Mouse (Mus musculus): ENCODE data around the gene Myo1e.
"Not testable (repeated sequence)": the region's sequence is repeated elsewhere in the genome, so short reads cannot be mapped to it uniquely, and the experiment has no call there.

The Myo1e gene

DNA sequence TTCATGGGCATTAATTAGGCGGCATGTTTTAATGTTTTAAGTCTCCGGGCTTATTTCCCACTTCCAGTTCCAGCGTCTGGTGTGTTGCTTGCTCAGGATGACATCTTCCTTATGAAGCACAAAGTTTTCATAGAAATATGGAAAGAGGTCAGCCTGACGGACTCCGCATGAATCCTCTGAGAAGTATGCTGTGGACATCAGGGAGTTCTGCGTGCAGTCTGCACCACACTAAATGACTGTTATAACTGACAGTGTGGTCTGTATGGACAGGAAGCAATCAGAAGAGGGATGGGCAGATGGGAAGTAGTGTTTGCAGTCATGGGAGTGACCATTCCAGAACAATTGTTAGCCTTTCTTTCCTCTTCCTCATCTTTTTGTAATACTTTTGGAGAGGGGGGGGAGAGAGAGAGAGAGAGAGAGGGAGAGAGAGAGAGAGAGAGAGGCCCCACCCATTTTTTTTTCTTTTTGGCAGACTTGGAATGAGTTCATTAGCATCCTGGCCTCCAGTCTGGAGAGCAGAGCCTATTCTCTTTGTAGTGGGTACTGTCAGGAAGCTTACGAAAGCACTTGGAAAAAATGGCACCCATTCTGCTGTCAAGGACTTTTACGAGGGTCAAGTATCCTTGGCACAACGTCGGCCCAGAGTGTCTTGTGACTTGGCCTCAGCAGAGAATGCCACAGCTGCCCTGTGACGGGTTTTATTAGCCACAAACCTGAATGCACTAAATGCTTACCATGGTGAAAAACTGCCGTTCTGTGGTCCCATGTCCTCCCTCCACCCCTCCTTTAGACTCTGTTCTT is 42.9 kb downstream of the Myo1e start:
- no peak for DNase-seq (ENCODE audit: low spot score)

DNA sequence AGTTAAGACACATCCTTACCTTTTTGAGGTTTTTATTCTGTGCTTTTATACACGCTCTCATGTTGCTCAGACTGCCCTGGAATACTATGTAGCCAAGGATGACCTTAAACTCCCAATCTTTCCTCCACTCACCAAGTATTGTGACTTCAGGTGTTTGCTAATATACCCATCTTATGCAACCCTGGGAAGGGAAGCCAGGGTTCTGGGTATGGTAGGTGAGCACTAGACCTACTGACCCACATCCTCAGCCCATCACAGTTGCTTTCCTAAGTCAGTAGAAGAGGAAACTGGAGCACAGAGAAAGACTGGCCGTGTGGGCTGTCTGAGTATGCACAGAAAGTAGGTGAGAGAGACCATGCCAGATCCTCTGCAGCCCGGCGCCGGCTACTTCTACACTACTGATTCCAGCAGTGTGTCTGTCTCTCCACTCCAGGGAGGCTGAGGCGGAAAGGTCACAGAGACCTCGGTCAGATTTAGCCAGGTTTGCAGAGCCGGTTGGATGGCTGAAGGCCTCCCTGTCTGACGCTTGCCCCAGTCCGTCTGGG is 44.4 kb downstream of the Myo1e start:
- no peak for DNase-seq (ENCODE audit: low spot score)

DNA sequence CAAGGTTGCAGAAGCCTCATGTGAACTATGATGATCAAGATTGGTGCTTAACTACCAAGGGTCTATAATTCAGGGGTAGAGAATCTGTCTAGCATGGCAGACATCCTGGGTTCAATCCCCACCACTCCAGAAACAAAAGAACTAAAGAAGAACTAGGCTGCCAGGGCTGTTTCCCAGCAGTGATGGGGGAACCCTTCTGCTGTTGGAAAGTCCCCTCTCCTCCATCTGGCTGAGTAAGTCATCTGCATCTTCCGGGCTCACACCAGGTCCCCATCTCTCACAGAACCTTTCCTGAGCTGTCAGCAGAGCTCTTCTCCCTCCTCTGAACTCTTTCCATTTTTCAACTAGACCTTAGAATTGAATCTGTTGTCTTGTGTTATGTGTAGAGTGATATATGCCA is 45.9 kb downstream of the Myo1e start:
- DNase-seq (ENCODE audit: low spot score) = no peak

DNA sequence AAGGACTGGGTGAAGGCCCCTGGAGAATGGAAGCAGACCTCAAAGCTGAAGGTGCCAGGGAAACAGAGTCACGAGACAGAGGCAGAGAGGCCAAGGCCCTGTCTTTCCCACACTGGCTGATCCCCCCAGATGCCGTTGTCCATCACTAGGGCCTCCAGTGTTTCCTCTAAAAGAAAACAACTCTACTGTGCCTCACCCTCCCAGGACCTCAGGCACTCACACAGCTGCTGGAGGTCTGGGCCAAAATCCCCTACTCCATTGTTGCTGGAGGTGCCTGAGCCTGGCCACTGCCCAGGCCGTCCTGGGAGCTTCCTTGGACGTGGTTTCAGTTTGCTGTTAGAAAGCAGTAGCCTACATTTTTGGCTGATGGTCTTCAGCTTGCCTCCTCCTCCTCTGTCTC is 47.9 kb downstream of the Myo1e start:
- no peak for DNase-seq (ENCODE audit: low spot score)

DNA sequence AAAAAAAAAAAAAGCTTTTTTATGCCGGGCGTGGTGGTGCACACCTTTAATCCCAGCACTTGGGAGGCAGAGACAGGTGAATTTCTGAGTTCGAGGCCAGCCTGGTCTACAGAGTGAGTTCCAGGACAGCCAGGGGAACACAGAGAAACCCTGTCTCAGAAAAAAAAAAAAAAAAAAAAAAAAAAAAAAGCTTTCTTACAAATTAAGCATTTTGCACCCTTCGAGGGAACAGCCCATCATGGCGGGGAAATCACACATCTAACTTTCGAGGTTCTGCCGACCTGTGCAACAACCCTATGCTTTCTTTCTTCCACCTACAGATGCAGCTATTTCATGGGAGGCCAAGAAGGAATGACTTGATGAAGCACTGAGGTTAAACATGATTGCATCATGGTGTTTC is 48.9 kb downstream of the Myo1e start:
- DNase-seq (ENCODE audit: low spot score) = not testable (repeated sequence)

DNA sequence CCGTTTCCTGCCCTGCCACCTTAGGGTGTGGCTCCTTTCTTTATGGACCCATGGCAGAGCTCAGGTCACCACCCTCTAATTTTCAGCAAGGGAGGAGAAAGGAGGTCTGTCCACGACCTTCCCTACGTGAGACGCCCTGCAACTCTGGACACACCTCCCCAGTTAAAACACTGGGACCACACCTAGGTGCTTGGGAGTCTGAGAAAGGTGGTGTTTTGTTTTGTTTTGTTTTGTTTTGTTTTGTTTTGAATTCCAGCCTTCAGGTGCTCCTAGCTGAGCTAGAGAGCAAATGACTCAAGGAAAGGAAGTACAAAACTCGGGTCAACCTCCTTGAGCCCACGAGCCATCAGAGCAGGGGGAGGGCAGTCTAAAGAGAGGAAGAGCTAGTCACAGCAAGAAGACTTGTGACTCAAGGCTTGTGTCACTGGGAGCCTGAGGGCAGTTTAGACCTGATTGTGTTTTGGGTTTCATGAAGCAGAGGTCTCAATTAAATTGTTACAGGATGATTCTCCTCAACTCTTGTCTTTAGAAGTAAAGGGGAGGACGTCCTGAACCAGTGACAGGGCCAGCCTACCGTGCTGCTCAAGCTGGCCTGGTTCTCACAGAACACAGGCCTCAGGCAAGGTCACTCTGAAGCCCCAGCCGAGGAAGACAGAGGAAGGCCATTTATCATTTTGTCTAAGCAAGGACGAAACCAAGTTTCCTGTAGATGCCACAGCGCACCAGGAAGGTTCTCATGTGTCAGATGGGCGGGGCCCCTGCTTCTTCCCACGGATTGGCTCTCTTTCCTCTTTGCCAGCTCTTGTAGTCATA is 50.3 kb downstream of the Myo1e start:
- no peak for DNase-seq (ENCODE audit: low spot score)

DNA sequence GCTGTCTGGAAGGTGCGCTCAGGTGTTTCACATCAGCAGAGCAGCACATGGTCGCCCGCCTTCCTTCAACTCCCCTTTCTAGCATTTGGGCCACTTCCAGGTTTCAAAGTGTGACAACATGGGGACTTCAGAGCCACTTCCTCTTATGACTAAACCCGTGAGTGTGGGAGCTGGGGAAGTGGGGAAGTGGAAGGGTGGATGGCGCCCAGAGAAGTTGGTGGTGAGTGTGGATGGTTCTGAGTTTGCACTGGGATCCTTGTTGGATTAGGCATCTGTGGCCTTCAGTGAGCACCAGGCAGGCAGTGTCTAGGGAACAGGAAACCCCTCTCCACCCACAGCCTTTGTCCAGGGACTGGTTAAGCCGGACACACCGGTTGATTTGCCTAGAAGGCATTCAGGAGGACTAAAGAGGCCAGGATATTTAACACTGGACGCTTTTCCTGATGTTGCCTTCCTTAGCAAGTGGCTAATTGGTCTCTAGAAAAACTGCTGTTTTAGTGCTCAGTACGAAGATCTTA is 53.2 kb downstream of the Myo1e start:
- no peak for DNase-seq (ENCODE audit: low spot score)

DNA sequence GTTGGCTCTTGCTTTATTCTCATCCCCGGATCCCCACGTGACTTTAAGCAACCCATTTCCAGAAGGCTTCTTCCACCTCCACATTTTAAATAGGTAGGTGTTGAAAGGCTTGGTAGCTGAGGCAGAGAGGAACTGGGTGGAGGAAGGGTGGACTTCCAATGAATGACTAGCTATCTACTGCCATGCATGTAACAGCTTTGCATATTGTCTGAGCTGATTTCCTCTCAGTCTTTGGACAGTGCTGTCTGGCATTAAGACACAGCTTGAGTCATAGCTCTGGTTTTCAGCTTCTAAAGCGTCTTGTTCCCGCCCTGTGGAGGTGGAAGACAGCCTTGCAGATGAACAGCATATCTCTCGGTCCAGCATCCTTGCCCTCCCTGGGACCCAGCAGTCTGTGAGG is 54.5 kb downstream of the Myo1e start:
- DNase-seq (ENCODE audit: low spot score) = no peak

DNA sequence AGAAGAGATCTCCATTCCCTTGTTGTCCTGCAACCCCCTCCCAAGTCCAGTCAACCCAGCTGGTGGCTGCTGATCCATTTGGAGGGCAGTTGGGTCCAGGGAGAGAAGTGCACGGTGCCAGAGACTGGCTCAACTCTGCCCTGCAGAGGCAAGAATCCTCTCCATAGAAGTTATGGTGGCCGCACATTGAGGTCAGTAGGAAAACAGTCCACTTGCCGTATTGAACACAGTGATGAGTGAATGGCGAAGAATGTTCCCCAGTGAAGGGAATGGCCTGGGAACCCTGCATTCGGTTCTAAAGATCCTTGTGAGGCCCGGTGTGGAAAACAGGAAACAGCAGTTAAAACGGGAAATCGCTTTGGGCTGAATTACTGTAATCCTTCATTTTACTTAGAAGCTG is 56.0 kb downstream of the Myo1e start:
- DNase-seq (ENCODE audit: low spot score) = no peak

DNA sequence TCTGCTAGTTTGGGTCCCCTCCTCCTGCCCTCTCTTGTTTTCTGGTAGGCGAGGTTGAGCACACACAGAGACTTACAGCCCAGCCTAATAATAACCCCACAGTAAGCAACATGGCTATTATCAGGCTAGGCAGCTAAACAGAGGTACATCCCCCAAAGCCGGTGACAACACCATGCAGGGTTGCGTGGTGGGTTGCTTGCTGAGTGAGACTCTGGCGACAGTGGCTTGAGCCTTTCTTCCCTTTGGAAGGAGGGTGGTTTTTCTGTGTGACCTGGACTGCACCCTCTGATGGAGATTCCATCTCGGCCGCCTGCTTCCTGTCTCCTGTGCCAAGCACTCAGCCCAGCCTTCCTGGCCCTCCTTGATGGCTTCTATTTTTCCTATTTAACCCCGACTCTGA is 56.6 kb downstream of the Myo1e start:
- no peak for DNase-seq (ENCODE audit: low spot score)

DNA sequence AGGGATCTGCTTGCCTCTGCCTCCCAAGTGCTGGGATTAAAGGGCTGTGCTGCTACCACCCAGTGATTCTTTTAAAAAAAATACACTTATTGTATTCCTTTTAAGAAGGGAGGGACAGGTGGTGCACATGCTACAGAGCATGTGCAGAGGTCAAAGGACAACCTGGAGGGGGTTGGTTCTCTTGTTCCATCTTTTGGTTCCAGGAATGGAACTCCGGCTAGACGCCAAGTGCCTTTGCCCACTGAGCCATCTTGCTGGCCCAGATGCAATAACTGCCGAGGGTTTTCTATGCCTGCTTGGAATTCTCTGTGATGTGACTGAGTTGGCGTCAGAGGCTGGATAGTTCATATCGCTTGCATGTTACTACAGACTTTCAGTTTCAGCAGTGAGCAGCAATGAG is 58.4 kb downstream of the Myo1e start:
- DNase-seq (ENCODE audit: low spot score) = no peak

DNA sequence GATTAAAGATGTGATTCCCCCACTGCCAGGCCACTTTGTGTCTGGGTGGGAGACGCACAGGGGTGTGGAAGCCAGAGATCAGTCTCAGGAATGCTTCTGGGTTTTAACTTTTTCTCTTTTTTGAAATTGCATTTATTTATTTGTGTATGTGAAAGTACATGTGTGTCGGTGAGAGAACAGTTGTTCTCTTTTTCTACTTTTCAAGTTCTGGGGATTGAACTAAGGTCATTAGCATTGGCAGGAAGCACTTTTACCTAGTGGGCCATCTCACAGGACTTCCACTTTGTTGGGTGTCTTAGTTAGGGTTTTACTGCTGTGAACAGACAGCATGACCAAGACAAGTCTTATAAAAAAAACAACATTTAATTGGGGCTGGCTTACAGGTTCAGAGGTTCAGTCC is 59.0 kb downstream of the Myo1e start:
- no peak for DNase-seq (ENCODE audit: low spot score)

DNA sequence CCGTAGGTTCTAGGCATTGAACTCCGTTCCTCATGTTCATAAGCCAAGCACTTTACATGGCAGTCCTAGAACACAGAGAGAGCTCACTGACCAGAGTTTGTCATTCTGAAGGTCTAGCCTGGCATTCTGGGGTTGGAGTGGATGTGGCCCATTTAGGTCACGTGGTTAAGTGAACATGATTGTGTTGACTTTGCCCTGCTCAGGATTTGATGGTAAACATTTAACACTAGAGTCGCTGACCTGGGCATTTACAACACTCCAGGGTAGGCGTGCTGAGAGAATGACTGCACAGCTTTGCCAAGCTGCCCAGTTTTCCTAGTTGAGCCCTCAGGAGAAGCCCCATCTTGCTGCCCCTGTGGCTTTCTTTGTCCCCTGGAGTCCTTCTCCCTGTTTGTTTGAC is 60.0 kb downstream of the Myo1e start:
- no peak for DNase-seq (ENCODE audit: low spot score)

DNA sequence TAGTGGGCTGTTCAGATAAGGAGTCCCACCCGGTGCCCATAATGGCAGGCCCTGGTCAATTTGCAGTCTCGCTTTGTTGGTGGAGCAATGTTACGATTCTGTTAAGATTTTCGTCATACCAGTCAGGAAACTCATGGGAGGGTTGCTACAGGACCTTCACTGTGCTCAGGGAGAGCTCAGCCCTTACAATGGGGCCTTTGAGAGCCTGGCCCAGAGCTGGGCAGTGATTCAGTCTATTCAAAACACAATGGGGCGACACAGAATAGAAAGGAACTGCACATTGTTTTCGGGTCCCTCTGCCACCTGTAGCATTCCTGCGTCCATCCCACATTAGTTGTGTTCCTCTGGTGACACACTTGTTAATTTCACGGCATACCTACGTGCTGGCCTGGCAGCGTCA is 62.2 kb downstream of the Myo1e start:
- no peak for DNase-seq (ENCODE audit: low spot score)

DNA sequence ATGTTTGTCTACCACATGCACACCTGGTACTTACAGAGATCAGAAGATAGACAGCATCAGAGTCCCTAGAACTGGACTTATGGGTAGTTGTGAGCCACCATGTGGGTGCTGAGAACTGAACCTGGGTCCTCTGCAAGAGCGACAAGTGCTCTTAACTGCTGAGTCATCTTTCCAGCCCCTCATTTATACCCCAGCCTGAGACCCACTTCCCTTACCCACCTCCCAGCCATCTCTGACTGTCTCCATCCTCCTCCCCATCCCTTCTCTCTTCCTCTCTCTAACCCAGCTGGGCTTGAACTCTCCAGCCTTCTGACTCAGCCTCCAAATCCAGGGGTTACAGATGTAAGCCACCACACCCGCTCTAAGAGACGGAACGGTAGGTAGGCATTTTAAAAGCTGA is 63.3 kb downstream of the Myo1e start:
- no peak for DNase-seq (ENCODE audit: low spot score)

DNA sequence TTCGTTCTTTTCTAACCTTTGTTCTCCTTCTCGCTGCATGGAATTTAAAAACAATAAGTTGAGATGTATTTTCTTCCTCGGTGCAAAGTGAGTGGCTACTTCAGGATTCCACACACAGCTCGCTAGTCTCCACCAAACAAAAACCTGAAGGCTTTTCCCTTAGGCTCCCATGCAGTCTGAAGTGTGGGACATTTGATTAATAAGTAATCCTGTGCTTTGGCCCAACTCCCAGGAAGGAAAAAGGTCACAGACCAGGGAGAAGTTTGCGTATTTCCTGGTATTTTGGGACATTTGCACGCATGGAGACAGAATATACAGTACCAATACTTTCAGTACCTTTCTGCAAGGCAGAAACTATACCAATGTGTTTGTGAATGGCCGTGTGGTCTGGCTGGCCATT is 64.0 kb downstream of the Myo1e start:
- DNase-seq (ENCODE audit: low spot score) = no peak

DNA sequence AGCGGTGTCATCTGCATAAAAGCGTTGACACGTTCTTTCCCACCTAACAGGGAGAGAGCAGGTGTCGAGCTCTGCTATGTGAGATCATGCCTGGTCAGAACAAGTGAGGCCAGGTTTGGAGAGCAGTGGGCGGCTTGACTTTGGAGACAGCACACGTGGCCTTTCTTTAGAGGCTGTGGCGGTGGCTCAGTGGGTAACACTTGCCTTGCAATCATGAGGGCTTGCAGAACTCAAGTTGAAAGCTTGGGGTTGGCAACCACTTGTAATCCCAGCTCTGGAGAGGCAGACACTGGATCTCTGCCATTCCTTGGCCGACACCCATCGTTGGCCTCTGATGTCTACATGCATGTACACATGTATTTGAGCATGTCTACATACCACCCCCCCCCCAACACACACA is 64.5 kb downstream of the Myo1e start:
- DNase-seq (ENCODE audit: low spot score) = no peak

DNA sequence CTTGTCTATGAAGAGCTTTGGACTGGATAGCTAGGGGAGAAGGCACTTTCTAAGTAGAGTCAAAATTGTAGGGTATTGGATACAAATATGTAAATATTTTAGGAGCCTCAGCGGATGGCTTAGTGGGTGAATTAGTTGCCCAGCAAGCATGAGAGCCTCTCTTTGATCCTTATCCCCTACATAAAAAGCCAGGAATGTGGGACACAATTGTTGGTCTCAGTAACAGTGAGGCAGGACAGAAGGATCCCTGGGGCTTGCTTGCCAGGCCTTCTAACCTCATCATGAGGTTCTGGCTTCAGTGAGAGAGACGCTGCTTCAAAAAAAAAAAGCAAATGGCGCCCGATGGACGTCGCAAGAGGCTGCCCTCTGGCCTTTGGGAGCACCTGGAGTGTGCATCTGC is 66.9 kb downstream of the Myo1e start:
- DNase-seq (ENCODE audit: low spot score) = no peak

DNA sequence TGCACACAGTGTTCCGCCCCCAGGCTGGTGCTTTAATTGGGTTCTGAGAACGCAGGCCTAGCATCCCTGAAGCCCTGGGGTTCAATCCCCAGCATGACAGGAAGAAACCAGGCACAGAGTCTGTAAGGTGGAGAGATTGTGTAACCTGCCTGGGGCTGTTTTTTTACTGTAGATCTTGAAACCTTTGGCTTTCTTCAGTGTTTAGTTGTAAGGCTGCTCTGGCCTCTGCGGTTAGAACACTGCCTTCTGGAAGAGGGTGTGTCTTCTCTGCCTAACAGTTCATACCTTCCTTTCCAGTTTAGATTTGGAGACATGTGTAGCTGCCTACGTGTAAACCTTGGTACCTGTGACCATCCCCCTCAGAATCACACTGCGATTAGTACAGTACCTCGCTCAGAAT is 67.3 kb downstream of the Myo1e start:
- DNase-seq (ENCODE audit: low spot score) = no peak

DNA sequence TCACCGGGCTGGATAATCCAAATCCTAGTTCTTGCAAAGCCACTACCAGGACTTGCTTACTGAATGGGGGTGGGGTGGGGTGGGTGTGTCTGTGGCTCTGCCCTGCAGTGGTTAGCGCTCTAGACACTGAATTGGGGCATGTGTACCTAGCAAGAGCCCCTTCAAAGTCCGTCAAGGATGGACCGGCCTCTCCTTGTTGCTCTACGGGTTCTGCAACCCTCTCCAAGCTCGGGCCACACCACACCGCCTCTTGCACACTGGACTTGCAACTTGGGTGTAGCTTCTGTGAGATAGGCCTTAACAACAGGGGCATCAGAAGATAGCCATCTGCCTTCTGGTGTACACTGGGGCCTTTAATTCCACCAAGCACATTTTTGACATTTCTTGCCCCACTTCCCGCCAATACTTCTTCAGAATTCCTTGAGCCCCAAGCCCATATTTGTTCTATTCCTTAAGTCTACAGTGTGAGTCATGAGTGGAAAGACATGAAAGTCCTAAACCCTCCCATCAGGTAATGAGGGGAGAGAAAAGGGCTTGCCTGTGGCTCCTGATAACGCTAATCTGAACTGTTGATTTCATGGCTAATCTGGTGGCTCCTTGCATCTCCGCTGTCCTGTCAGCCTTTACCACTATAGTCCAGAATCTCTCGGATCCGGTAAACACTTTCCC is 67.9 kb downstream of the Myo1e start:
- no peak for DNase-seq (ENCODE audit: low spot score)

DNA sequence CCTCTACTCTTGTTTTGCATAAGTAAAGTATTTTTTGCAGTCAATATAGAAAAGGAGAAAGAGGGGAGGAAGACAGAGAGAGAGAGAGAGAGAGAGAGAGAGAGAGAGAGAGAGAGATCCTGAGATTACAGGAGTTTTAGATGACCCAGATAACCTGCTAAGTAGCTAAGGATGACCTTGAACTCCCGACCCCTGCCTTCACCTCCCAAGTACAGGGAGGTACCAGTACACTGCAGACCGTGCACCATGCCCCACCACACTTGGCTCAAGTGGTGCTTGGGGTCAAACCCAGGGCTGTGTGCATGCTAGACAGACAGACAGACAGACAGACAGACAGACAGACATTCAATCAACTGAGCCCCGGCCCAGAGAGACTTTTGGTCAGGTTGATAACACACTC is 69.9 kb downstream of the Myo1e start:
- no peak for DNase-seq (ENCODE audit: low spot score)

DNA sequence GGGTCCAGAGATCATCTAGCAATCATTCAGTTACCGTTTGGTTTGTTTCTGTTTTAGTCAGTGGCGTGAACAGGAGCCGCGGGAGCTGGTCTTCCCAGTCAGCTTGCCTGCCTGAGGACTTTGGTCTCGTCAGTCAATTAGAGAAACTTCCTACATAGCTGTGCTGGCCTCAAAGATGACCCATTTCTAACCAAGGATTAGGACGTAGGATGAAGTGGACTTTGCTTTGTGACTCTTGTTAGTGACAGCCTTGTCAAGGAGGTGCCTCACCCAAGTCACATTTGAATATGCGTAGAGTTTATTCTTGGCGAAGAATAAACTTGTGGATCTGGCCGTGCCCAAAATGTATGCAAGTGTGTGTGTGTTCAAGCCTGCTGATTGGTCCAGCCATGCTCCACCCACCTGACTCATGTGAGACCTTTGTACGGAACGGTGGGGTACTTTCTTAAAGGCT is 70.4 kb downstream of the Myo1e start:
- DNase-seq (ENCODE audit: low spot score) = no peak

DNA sequence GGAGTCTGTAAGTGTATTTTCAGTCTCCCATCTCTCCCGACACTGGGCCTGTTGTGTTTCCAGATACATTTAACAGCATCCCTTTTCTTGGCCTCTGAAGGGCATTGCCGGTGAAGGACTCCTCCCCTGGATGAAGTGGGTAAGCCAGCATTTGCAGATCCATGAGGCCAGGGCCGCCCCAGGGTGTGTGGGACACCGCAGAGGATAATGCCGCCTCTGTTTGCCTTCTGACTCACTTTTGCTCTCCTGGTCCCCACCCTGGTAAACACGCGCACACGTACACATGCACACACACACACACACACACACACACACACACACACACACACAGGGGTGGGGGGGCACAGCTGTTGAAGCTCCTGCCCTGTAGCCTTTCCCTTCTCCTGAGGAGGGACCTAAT is 74.3 kb downstream of the Myo1e start:
- DNase-seq (ENCODE audit: low spot score) = no peak

Measured in layer of hippocampus, adult 9-10 months (tissue).